Mouse (Mus musculus): ENCODE measurements around the gene Cdon.

Cdon gene

DNA sequence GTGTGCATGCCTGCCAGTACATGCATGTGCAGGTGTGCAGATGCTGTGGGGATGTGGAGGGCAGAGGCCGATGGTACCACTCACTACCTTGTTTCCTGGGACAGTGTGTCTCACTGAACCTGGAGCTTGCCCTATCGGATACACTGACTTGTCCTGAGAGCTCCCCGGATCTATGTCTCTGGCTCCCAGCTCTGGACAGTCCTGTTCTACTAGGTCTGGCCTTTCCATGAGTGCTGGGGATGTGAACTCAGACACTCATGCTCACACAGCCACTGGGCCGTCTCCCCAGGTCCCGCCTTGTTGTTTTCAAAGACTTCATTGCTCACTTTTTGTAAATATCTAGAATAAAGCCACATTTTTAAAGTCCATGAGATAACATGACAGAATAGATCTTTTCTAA is 120.1 kb downstream of the Cdon start:
- no peak for DNase-seq (ENCODE audit: low spot score)

DNA sequence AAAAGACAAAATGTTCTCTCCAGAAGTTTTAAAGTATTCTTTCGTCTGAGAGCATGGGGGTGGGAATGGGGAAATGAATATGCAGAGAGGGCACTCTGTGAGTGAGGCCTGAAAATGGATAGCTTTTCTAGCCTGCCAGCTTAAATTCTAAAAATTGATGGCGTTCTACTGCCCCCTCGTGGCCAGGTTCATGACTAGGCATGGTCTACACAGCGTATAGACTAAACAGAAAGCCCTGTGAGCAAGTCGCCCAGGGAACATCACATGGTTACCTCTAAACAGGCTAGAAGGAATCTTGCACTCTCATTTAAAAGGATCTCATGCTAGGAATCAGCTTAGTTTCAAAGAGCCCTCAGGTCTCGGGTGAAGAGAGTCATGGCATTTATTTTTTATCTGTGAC is 120.6 kb downstream of the Cdon start:
- peak; percentile 88 for DNase-seq (ENCODE audit: low spot score)

DNA sequence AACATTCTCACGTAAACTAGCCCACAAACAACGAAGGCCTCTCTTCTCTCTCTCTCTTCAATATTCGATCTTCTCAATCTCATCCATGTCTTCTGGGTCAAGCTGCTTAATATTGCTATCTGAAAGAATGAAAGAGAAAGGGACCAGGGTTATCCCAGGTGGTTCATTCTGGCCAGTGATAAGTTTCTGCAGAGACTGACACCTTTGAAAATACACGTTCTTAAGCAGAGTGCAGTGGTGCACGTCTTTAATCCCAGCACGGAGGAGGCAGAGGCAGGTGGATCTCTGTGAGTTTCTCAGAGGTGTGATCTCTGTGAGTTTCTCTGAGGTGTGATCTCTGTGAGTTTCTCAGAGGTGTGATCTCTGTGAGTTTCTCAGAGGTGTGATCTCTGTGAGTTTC is 121.0 kb downstream of the Cdon start:
- DNase-seq (ENCODE audit: low spot score): no peak

DNA sequence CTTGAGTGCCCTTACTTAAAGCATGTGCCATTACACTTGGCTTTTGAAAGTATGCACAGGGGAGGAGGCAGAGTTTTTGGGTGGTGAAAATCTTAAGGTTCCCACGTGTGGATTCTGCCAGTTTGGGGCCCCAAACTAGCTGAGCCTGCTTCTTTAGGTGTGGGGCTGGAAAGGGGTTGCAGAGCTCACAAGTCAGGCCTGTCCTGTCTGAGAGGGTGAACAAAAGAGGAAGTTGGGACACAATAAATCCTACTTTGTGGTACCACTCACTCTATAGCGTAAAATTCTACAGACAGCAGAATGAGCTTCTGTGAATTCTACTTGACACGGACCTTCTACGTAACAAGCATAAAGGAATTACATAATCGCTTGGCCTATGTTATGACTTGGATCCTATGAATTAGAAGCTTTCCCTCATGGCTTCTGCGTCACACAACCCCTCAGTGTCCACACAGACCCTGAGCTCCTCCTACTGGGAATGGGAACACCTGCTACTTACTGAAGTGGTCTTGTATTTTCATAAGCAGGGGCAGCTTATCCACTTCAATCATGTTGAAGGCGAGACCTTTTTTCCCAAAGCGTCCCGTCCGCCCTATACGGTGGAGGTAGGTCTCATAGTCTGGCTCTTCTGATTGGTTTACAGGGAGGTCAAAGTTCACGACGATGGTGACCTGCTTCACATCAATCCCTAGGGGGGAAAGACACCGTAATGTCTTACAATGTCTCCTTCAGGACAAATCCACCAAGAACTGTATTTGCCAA is 122.4 kb downstream of the Cdon start:
- no peak for DNase-seq (ENCODE audit: low spot score)

DNA sequence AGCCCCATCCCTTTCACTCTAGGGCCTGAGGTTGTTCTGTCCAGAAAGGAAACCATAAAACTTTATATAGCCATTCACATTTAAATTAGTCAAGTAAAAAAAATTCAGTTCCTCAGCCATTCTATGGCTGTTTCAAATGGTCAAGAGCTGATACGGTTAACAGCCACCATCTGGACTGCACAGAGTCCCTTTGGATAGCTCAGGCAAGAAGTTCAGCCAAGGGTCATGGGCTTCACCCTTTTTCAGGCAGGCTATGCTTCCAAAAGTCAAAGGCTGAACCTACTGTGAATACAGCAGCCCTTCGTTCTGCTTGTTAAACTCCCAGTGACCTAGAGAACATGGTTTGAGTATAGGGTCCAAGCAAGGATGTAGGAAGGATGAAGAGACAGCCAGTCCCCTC is 123.7 kb downstream of the Cdon start:
- no peak for DNase-seq (ENCODE audit: low spot score)

DNA sequence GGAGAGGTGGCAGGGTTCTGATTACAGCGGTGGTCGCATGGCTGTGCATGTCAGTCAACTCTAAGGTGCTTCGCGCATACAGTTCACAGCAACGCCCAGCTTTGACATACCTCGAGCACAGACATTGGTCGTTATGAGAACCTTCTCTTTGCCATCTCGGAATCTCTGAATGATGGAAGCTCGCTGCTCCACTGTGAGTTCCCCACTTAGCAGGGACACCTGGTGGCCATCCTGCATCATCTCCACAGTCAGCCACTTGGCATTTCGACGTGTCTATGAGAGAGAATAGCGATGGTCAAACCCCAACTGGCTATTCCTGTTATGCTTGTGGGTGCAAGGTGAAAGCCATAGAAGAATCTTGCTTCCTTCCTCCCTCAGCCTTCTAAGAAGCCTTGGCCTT is 124.8 kb downstream of the Cdon start:
- no peak for DNase-seq (ENCODE audit: low spot score)

DNA sequence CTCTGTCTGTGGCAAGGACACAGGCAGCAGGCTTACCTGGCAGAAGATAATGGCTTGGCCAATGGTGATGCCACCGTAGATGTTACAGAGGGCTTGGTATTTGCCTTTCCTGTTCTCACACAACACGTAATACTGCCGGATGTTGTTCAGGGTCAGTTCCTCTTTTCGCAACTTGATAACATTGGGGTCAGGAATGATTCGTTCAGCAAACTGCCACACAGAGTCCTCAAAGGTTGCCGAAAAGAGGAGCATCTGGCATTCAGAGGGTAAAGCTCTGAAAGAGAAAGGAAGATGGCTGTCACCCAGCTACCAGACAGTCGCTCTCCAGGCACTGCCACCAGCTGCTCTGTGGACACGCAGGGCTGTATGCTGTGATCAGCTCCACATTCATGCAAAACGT is 125.8 kb downstream of the Cdon start:
- DNase-seq (ENCODE audit: low spot score): no peak

DNA sequence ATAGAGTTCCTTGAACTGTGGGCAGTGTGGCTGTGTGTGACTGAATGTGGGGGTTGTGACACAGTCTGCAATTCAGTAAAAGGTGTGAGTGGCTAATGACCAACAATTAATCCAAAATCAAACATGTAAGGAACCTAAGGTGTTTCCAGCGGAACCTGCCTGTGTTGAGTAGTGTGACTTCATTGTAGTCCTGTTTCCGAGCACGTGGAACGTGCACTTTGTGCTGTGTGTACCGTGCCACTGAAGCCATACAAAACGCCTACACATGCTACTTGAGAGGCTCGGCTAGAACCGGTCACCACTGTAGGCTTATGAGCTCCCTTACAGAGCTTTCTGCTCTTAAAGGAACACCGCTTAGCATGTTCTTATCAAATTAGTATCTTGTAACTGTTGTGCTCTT is 127.5 kb downstream of the Cdon start:
- no peak for DNase-seq (ENCODE audit: low spot score)

DNA sequence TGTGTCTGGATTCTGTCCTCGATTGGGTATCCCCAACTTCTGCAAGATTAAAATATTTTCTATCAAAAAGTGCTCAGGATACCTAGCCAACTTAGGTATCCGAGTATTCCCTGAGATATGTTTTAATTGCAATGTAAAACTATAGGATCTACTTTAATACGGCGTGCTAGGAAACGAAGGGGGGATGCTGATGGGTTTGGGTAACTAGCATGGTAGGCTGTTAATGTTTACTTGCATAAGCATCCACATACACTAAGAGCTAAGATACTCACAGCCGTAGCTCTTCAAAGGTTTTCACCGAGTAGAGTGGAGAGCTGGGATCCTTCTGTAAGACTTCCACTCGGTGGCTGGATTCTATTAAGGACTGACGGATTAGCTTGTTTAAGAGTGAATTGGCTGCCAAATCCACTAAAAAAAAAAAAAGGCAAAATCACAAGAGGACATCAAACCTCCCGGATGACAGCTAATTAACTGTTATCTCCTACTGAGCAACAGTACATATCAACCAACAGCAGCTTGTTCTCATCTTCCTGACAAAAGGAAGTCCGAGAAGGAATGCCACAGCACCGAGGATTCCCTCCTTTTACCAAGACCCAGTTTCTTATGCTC is 135.7 kb downstream of the Cdon start:
- no peak for DNase-seq (ENCODE audit: low spot score)
